Mouse (Mus musculus) intestine, postnatal 0 days (tissue): ENCODE results near the gene Pfkfb3. TPM values are rescaled to one million over a fixed set of nuclear protein-coding genes. Genes with fewer than 3 reads are reported as not detected.

ENCODE experiments used
- ATAC-seq: fragments of 200-750 bp; cut with Nextera tagmentation; 2 replicates; pipeline ENCODE4 v1.8.0; 2017; ENCODE audit warnings: mild to moderate bottlenecking, moderate TSS enrichment, moderate library complexity
- H3K27ac ChIP-seq: fragments of 300-500 bp; sonication (generic); 2 replicates; pipeline ENCODE4 v1.5.1; 2014; ENCODE audit warnings: mild to moderate bottlenecking, low read depth, low read length, moderate library complexity
- H3K27me3 ChIP-seq: fragments of 300-500 bp; sonication (generic); replicated peaks from 2 replicates; pipeline ENCODE4 v1.6.1; 2014; ENCODE audit warnings: low read length, mixed read lengths; ENCODE audit not compliant: control insufficient read depth, insufficient read depth
- H3K36me3 ChIP-seq: fragments of 300-500 bp; sonication (generic); 2 replicates; pipeline ENCODE4 v1.6.1; 2014; ENCODE audit warnings: mild to moderate bottlenecking, moderate library complexity; ENCODE audit not compliant: control insufficient read depth, insufficient read depth
- H3K4me1 ChIP-seq: fragments of 300-500 bp; sonication (generic); replicated peaks from 2 replicates; pipeline ENCODE4 v1.6.1; 2014; ENCODE audit warnings: antibody characterized with exemption, low read length, mixed read lengths; ENCODE audit not compliant: control insufficient read depth, insufficient read depth
- H3K4me2 ChIP-seq: fragments of 300-500 bp; sonication (generic); replicated peaks from 2 replicates; pipeline ENCODE4 v1.6.1; 2014; ENCODE audit warnings: low read depth, mild to moderate bottlenecking, moderate library complexity
- H3K4me3 ChIP-seq: fragments of 300-500 bp; sonication (generic); 2 replicates; pipeline ENCODE4 v1.5.1; 2014; ENCODE audit warnings: low read depth, low read length
- H3K9ac ChIP-seq: fragments of 300-500 bp; sonication (generic); 2 replicates; pipeline ENCODE4 v1.6.1; 2014; ENCODE audit warnings: mild to moderate bottlenecking, low read depth, low read length
- H3K9me3 ChIP-seq: fragments of 300-500 bp; sonication (generic); 2 replicates; pipeline ENCODE4 v1.6.1; 2016; ENCODE audit warnings: mixed run types; ENCODE audit not compliant: control insufficient read depth
- CTCF ChIP-seq: sonication (generic); IDR thresholded peaks from 2 replicates; pipeline ENCODE4 v1.5.1; 2016; ENCODE audit warnings: low read depth, mild to moderate bottlenecking, control low read depth, antibody characterized with exemption, moderate library complexity
- WGBS: fragments of 180-500 bp; shearing (Covaris S2); extraction: QIAGEN DNeasy Blood & Tissue Kit; methylation state at CpG from one replicate; pipeline ENCODE4 v1.1.7; 2014; 5-methylcytosine and 5-hydroxymethylcytosine counted together
- polyA plus RNA-seq: library from polyadenylated mRNA; unstranded; fragments of >200 nt; fragmentation: Nextera tagmentation; extraction: Ambion mirVana; gene quantifications from 2 replicates; pipeline ENCODE4 v1.2.1, GENCODE M21; 2015

Gene Pfkfb3
- polyA plus RNA-seq, 1 experiment from 2014 or later = 13.4 TPM

GRCm38 (mm10) chr2:11567781-11568362 lies 14.0 kb upstream of the Pfkfb3 start:
- Histone ChIP-seq H3K4me1 (no peaks in the 10 kb centered on the region), H3K4me3 (no peak overlapping the region)
- WGBS = 62% methylated on average over 4 of the region's 4 CpGs

GRCm38 (mm10) chr2:11566898-11567297 lies 13.0 kb upstream of the Pfkfb3 start:
- no peak overlapping the region for H3K9ac ChIP-seq
- no peak for ATAC-seq
- H3K27ac ChIP-seq = no peak overlapping the region
- TF ChIP-seq CTCF = no peak
- no peak overlapping the region for H3K4me2 ChIP-seq
- 81% methylated on average over 3 of the region's 3 CpGs for WGBS
- no peaks in the 10 kb centered on the region for H3K36me3 ChIP-seq
- no peaks in the 10 kb centered on the region for H3K9me3 ChIP-seq
- H3K27me3 ChIP-seq = no peaks in the 10 kb centered on the region
- no peak overlapping the region for H3K4me3 ChIP-seq
- no peaks in the 10 kb centered on the region for H3K4me1 ChIP-seq

More at GRCm38 (mm10) chr2:11567781-11568362, 14.0 kb upstream of the Pfkfb3 start:
- no peaks in the 10 kb centered on the region for H3K27me3 ChIP-seq
- no peak overlapping the region for H3K27ac ChIP-seq
- no peaks in the 10 kb centered on the region for H3K36me3 ChIP-seq
- TF ChIP-seq CTCF = peak; percentile 65
- no peaks in the 10 kb centered on the region for H3K9me3 ChIP-seq
- ATAC-seq = no peak
- H3K4me2 ChIP-seq = no peak overlapping the region
- H3K9ac ChIP-seq = no peak overlapping the region

- TF ChIP-seq CTCF = no peak
- H3K9me3 ChIP-seq = no peaks in the 10 kb centered on the region
- 69% methylated on average over 7 of the region's 7 CpGs for WGBS
- H3K4me1 ChIP-seq = no peaks in the 10 kb centered on the region
- no peaks in the 10 kb centered on the region for H3K27me3 ChIP-seq
- H3K9ac ChIP-seq = no peak overlapping the region
- no peaks in the 10 kb centered on the region for H3K36me3 ChIP-seq
- no peak for ATAC-seq
- no peak overlapping the region for H3K4me2 ChIP-seq
- H3K4me3 ChIP-seq = no peak overlapping the region
- no peak overlapping the region for H3K27ac ChIP-seq
Observed at GRCm38 (mm10) chr2:11566241-11566640, 12.4 kb upstream of the Pfkfb3 start.

- H3K36me3 ChIP-seq = no peaks in the 10 kb centered on the region
- no peak overlapping the region for H3K9ac ChIP-seq
- no peak for TF ChIP-seq CTCF
- H3K27ac ChIP-seq = no peak overlapping the region
- 85% methylated on average over 6 of the region's 6 CpGs for WGBS
- no peaks in the 10 kb centered on the region for H3K9me3 ChIP-seq
- no peak overlapping the region for H3K4me2 ChIP-seq
- no peak for ATAC-seq
- no peaks in the 10 kb centered on the region for H3K27me3 ChIP-seq
- H3K4me3 ChIP-seq = no peak overlapping the region
- H3K4me1 ChIP-seq = no peaks in the 10 kb centered on the region
Observed at GRCm38 (mm10) chr2:11564768-11565167, 10.9 kb upstream of the Pfkfb3 start.

- H3K9me3 ChIP-seq = no peaks in the 10 kb centered on the region
- H3K4me2 ChIP-seq = no peak overlapping the region
- no peak overlapping the region for H3K9ac ChIP-seq
- H3K36me3 ChIP-seq = no peaks in the 10 kb centered on the region
- no peak overlapping the region for H3K4me3 ChIP-seq
- no peaks in the 10 kb centered on the region for H3K27me3 ChIP-seq
- H3K4me1 ChIP-seq = no peaks in the 10 kb centered on the region
- TF ChIP-seq CTCF = no peak
- 89% methylated on average over 17 of the region's 17 CpGs for WGBS
- ATAC-seq = no peak
- H3K27ac ChIP-seq = no peak overlapping the region
Observed at GRCm38 (mm10) chr2:11563256-11563655, 9.4 kb upstream of the Pfkfb3 start.

- no peak for TF ChIP-seq CTCF
- H3K4me3 ChIP-seq = no peak overlapping the region
- no peak for ATAC-seq
- no peaks in the 10 kb centered on the region for H3K9me3 ChIP-seq
- 0 out of 2 replicates have a peak, but pooled peaks cover 2% of the 10 kb centered on the region for H3K27me3 ChIP-seq
- H3K4me1 ChIP-seq = no peaks in the 10 kb centered on the region; the same call in 1 of the 2 replicates
- no peaks in the 10 kb centered on the region for H3K36me3 ChIP-seq
- 79% methylated on average over 7 of the region's 7 CpGs for WGBS
- no peak overlapping the region for H3K4me2 ChIP-seq
- H3K9ac ChIP-seq = no peak overlapping the region
- no peak overlapping the region for H3K27ac ChIP-seq
Observed at GRCm38 (mm10) chr2:11558654-11559053, 4.8 kb upstream of the Pfkfb3 start.
